Mouse (Mus musculus): Measurements from ENCODE around the gene Vmn2r13. TPM values are rescaled to one million over a fixed set of nuclear protein-coding genes. Genes with fewer than 3 reads are reported as not detected.

Vmn2r13 gene
- not detected for polyA plus RNA-seq (2014; fragmentation: Illumina TruSeq; extraction: RNeasy Lipid Tissue Mini Kit (QIAGEN cat#74804); ENCODE audit: low read depth, low replicate concordance)

DNA sequence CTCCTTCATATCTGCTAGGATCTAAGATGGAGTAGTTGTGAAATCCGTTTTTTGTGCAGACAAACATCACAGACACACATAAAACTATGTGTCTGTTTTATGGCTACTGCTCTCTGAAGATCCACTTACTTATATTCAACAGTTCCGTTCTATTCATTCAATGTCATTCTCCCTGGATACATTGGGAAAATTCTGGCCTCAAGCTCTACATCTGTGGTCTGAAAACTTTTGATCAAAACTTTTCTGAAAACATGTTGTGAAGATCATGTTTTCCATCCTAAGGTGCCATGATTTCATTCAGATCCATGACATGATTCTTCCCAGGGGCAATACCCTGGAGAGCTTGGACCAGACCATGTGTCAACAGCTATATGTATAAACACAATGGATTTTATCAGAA lies at the start of gene Vmn2r13:
Gene Vmn2r13 (minus strand): TSS at position 101 of the 400 bp plus-strand sequence.

DNA sequence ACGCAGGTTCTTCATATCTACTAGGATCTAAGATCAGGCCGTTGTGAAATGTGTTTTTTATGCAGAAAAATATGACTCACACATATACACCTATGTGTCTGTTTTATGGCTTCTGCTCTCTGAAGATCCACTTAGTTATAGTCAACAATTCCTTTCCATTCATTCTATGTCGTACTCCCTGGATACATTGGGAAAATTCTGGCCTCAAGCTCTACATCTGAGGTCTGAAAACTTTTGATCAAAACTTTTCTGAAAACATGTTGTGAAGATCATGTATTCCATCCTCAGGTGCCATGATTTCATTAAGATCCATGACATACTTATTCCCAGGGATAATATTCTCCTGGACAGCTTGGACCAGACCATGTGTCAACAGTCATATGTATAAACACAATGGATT lies 32.6 kb upstream of the Vmn2r13 start, which contains the start of gene Vmn2r14:
Gene Vmn2r14 (minus strand): TSS at position 101 of the 400 bp plus-strand sequence.

Other genes with a start within 250 kb of the Vmn2r13 start
- gene Vmn2r10, start 185.7 kb downstream of the Vmn2r13 start, polyA plus RNA-seq (2014; fragmentation: Illumina TruSeq; extraction: RNeasy Lipid Tissue Mini Kit (QIAGEN cat#74804); ENCODE audit: low read depth, low replicate concordance), result not detected
- gene Vmn2r11, start 132.6 kb downstream of the Vmn2r13 start, polyA plus RNA-seq (2014; fragmentation: Illumina TruSeq; extraction: RNeasy Lipid Tissue Mini Kit (QIAGEN cat#74804); ENCODE audit: low read depth, low replicate concordance), result not detected
- not detected for gene Vmn2r12, start 94.2 kb downstream of the Vmn2r13 start, polyA plus RNA-seq (2014; fragmentation: Illumina TruSeq; extraction: RNeasy Lipid Tissue Mini Kit (QIAGEN cat#74804); ENCODE audit: low read depth, low replicate concordance)
- gene Vmn2r14, start 32.5 kb upstream of the Vmn2r13 start, polyA plus RNA-seq (2014; fragmentation: Illumina TruSeq; extraction: RNeasy Lipid Tissue Mini Kit (QIAGEN cat#74804); ENCODE audit: low read depth, low replicate concordance), result not detected
- gene Vmn2r15, start 105.4 kb upstream of the Vmn2r13 start, polyA plus RNA-seq (2014; fragmentation: Illumina TruSeq; extraction: RNeasy Lipid Tissue Mini Kit (QIAGEN cat#74804); ENCODE audit: low read depth, low replicate concordance), result not detected
- gene Vmn2r16, start 138.0 kb upstream of the Vmn2r13 start, polyA plus RNA-seq (2014; fragmentation: Illumina TruSeq; extraction: RNeasy Lipid Tissue Mini Kit (QIAGEN cat#74804); ENCODE audit: low read depth, low replicate concordance), result not detected
- gene Vmn2r17, start 227.5 kb upstream of the Vmn2r13 start, polyA plus RNA-seq (2014; fragmentation: Illumina TruSeq; extraction: RNeasy Lipid Tissue Mini Kit (QIAGEN cat#74804); ENCODE audit: low read depth, low replicate concordance), result not detected

Measured in sigmoid colon, adult 10 weeks (tissue).